Mouse (Mus musculus): ENCODE results near the gene Nfib. TPM values are rescaled to one million over a fixed set of nuclear protein-coding genes. Genes with fewer than 3 reads are reported as not detected.

The Nfib gene
- polyA plus RNA-seq, 1 experiment, result 48.1 TPM

DNA sequence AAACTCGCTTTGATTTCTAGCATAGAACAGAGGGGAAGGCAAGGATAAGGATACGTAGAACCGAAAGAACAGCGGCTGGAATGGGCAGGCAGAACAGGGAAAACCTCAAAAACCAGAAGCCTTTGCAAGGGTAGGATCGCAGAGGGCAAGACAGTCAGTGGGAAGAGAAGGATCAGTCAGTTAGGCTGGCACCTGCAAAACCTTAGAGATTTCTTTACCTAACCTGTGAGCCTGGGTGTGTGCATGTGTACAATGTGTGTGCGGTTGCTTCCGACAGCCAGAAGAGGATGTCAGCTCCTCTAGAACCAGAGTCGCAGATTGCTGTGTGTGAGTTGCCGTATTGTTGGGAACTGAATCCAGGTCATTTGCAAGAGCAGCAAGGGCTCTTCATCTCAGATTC lies 67.3 kb downstream of the Nfib start:
- TF ChIP-seq POLR2A (IDR thresholded peaks at IDR 0.05; ENCODE audit: borderline replicate concordance, extremely low read depth, low read depth, low read length) (no peak), CTCF (IDR thresholded peaks at IDR 0.05; ENCODE audit: insufficient read depth, low read length) (no peak)
- Histone ChIP-seq H3K4me3 (replicated peaks; ENCODE audit: extremely low read depth, low read depth, low read length) (no peak overlapping the region), H3K4me1 (ENCODE audit: control insufficient read depth, insufficient read depth, low read length) (no peaks in the 10 kb centered on the region)
- WGBS, result 95% methylated on average over 9 of the region's 9 CpGs
- DNase-seq, result no peak

DNA sequence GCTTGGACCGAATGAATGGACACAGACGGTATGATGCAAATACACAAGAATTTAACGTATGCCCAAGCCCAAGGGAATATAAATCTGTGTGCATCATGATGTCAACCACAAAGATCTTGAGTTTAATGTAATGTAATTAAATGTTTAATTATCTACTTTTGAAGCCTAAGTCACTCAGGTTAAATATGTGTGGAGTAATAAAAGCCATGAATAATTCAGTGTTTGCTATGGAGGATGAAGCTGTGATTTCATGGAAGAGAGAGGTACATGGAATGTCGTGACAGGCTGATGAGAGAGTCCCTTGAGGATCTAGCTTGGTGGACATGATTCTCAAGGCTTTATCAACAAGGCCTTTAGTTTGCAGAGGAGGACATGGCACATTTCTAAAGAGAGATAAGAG lies 67.9 kb downstream of the Nfib start:
- 89% methylated on average over 4 of the region's 4 CpGs for WGBS
- H3K4me3 ChIP-seq (replicated peaks; ENCODE audit: extremely low read depth, low read depth, low read length), result no peak overlapping the region
- no peak for DNase-seq
- TF ChIP-seq POLR2A (IDR thresholded peaks at IDR 0.05; ENCODE audit: borderline replicate concordance, extremely low read depth, low read depth, low read length) (no peak), CTCF (IDR thresholded peaks at IDR 0.05; ENCODE audit: insufficient read depth, low read length) (no peak)
- H3K4me1 ChIP-seq (ENCODE audit: control insufficient read depth, insufficient read depth, low read length), result no peaks in the 10 kb centered on the region

DNA sequence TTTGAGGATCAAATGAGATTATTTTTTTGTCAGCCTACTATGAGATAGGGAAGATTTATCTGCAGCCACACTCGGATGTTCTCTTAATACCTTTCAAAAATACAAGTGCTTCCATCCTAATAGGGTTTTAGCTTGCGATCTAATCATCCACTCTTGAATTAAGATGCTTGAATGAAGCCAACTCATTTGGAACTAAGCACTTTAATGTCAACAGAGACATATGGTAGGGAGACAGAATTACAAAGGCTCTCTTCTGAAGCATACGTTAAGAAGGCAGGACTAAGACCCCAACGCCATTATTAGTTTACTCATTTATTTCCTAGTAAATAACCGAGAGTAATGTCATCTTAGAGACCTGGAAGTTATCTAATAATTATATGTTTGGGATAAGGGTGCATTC lies 68.9 kb downstream of the Nfib start:
- TF ChIP-seq POLR2A (IDR thresholded peaks at IDR 0.05; ENCODE audit: borderline replicate concordance, extremely low read depth, low read depth, low read length) (no peak), CTCF (IDR thresholded peaks at IDR 0.05; ENCODE audit: insufficient read depth, low read length) (no peak)
- no peak for DNase-seq
- Histone ChIP-seq H3K4me1 (ENCODE audit: control insufficient read depth, insufficient read depth, low read length) (no peaks in the 10 kb centered on the region), H3K4me3 (replicated peaks; ENCODE audit: extremely low read depth, low read depth, low read length) (no peak overlapping the region)
- 84% methylated on average over 5 of the region's 5 CpGs for WGBS

DNA sequence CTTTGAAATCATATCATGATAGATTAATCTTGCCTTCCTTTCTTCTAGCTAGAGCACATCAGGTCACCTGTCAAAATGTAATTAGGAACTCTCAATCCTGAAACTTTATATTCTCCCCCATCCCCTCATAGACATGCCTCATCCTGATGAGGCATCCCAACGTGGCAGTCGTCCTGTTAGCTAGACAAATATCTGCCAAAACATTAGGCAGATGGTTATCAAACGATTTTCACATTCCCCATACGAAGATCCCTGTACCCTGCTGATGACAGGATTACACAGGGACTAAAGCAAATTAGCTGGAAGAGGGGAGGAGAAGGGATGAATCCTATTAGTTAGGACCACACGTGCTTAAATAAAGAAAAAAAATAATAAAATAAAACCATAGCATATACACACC lies 69.7 kb downstream of the Nfib start:
- 51% methylated on average over 5 of the region's 5 CpGs for WGBS
- H3K4me3 ChIP-seq (replicated peaks; ENCODE audit: extremely low read depth, low read depth, low read length), result no peak overlapping the region
- no peaks in the 10 kb centered on the region for H3K4me1 ChIP-seq (ENCODE audit: control insufficient read depth, insufficient read depth, low read length)
- no peak for DNase-seq
- TF ChIP-seq CTCF (IDR thresholded peaks at IDR 0.05; ENCODE audit: insufficient read depth, low read length), result no peak

DNA sequence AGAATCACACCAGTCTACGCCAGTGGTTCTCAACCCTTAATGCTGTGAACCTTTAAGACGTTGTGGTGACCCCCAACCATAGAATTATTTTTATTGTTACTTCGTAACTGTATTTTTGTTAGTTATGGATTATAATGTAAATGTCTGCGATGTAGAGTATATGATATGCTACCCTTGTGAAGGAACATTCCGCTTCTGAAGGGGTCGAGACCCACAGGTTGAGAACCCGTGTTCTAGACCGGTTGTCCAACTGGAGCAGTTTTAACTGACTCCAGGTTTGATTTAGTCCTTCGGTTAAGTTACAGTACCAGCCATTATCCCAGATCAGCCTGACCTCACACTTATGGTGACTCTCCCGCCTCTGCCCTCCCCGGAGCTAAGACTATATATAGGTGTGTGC lies 70.4 kb downstream of the Nfib start:
- no peaks in the 10 kb centered on the region for H3K4me1 ChIP-seq (ENCODE audit: control insufficient read depth, insufficient read depth, low read length)
- H3K4me3 ChIP-seq (replicated peaks; ENCODE audit: extremely low read depth, low read depth, low read length), result no peak overlapping the region
- no peak for DNase-seq
- WGBS, result 93% methylated on average over 11 of the region's 11 CpGs
- no peak for TF ChIP-seq CTCF (IDR thresholded peaks at IDR 0.05; ENCODE audit: insufficient read depth, low read length)
- no peak for TF ChIP-seq POLR2A (IDR thresholded peaks at IDR 0.05; ENCODE audit: borderline replicate concordance, extremely low read depth, low read depth, low read length)

DNA sequence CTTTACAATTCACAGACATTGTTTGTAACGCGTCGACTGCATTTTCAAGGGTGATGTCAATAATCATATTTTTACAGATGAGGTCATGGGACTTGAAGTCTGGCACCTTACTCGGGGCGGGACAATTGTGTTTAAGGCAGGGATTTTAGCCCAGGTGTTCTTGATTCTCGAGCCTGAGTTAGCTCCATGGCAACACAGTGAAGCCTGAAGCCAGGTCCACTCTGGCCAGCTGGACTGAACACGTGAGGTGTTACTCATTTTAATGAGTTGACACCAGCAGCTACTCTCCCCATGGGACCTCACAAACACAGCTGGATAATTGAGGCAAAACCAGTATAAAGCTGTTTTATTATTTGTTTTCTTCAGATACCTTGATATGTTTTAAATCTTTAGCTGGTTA lies 71.2 kb downstream of the Nfib start:
- no peak overlapping the region for H3K4me3 ChIP-seq (replicated peaks; ENCODE audit: extremely low read depth, low read depth, low read length)
- TF ChIP-seq CTCF (IDR thresholded peaks at IDR 0.05; ENCODE audit: insufficient read depth, low read length) (no peak), POLR2A (IDR thresholded peaks at IDR 0.05; ENCODE audit: borderline replicate concordance, extremely low read depth, low read depth, low read length) (no peak)
- no peak for DNase-seq
- no peaks in the 10 kb centered on the region for H3K4me1 ChIP-seq (ENCODE audit: control insufficient read depth, insufficient read depth, low read length)
- 70% methylated on average over 7 of the region's 7 CpGs for WGBS

DNA sequence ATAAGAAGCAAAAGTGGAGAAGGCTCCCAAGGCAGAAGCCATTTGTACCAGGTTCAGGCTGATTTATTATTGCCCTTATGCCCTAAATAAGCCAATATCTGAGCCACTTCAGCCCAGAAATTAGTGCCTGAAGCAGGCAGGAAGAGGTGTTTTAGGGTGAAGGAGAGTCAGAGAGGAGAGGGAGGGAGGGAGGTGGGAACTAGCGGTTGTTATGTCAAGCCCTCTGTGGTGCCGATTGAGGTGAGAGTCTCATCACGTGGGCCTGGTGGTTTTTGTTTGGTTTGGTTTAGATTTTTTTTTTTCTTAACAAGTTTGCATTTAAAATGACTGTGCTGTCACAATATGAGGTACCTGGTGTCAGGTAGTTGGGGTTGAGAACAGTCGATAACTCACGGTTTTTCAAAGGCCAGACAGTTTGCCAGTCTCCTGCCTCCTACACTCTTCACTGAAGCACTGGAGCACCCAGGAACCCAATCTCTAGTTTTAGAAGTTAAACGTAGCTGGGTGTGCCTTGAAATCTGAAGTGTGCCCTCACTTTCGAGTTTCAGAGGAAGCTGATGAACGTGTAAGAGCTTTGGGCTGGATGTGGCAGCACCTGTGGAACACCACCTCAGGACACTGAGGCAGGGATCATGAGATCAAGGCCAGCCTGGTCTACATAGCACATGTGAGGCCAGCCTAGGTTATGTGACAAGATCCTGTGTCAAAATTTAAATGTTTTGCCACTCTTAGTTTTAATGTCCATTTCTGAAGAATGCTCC lies 81.1 kb downstream of the Nfib start:
- DNase-seq, result no peak
- TF ChIP-seq CTCF (IDR thresholded peaks at IDR 0.05; ENCODE audit: insufficient read depth, low read length) (no peak), POLR2A (IDR thresholded peaks at IDR 0.05; ENCODE audit: borderline replicate concordance, extremely low read depth, low read depth, low read length) (no peak)
- Histone ChIP-seq H3K4me1 (ENCODE audit: control insufficient read depth, insufficient read depth, low read length) (peaks cover 3% of the 10 kb centered on the region), H3K4me3 (replicated peaks; ENCODE audit: extremely low read depth, low read depth, low read length) (no peak overlapping the region)
- 68% methylated on average over 8 of the region's 8 CpGs for WGBS

DNA sequence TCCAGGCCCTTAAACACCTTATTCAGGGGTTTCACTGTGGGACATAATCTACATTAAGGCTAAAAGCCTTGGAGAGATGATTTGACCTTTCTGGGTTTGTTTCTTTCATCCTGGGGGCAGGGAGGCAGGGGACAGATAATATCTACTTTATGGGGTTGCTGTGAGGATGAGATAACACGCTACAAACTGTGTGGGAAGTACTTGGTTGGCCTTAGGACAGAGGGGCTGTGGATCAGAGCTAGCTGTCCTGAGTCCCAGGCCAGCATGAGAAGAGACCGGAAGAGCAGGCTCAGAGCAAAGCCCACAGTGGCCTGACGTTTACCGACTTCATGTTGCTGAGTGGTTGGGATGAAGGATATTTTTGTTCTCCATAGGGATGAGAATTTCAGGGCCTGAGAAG lies 81.7 kb downstream of the Nfib start:
- peaks cover 3% of the 10 kb centered on the region for H3K4me1 ChIP-seq (ENCODE audit: control insufficient read depth, insufficient read depth, low read length)
- H3K4me3 ChIP-seq (replicated peaks; ENCODE audit: extremely low read depth, low read depth, low read length), result no peak overlapping the region
- TF ChIP-seq POLR2A (IDR thresholded peaks at IDR 0.05; ENCODE audit: borderline replicate concordance, extremely low read depth, low read depth, low read length) (no peak), CTCF (IDR thresholded peaks at IDR 0.05; ENCODE audit: insufficient read depth, low read length) (no peak)
- DNase-seq, result no peak
- WGBS, result 44% methylated on average over 4 of the region's 4 CpGs

DNA sequence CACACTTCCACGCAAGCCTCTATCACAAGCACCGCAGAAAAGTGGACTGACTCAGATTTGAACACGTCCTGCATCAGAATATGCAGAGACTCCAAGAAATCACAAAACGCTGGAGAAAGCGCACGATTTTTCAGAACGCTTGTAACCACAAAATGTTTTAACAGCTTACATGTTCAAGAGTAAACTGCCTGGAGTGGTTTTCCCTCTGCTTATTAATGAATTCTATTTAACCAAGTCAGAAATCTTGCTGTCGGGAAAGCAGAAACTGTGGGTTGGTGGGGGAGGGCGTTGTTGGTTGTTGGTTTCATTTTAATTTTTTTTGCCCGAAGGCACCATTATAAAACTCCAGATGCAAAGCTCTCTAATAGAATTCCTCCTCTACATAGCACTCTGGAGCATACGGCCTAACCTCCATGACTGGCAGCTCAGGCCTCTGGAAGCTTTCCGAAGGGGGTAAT lies 82.4 kb downstream of the Nfib start:
- 71% methylated on average over 12 of the region's 12 CpGs for WGBS
- peaks cover 3% of the 10 kb centered on the region for H3K4me1 ChIP-seq (ENCODE audit: control insufficient read depth, insufficient read depth, low read length)
- no peak for TF ChIP-seq POLR2A (IDR thresholded peaks at IDR 0.05; ENCODE audit: borderline replicate concordance, extremely low read depth, low read depth, low read length)
- TF ChIP-seq CTCF (IDR thresholded peaks at IDR 0.05; ENCODE audit: insufficient read depth, low read length), result no peak
- no peak for DNase-seq
- H3K4me3 ChIP-seq (replicated peaks; ENCODE audit: extremely low read depth, low read depth, low read length), result no peak overlapping the region

DNA sequence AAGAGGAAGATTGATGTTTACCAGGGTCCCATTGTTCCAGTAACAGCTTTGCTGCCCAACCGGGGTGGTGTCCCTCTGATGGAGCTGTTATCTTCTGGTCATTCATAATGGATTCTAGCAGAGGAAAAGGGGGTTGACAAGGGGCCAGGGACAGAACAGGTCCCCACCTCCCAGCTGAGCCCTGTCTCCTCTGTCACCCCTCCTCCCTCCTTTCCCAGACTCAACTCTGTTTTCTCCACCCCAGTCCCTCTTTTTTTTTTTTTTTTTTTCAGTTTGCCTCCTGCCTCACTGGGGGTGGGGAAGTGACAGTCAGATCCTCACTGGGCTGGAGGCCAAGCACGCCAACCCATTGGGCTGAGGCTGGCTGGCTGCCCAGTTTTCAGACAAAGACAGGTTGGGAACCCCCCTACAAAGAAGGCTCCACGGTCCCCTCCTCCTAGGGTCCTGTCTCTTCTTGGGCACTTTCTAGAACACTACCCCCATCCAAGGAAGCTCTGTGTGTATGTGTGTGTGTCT lies 83.2 kb downstream of the Nfib start:
- Histone ChIP-seq H3K4me3 (replicated peaks; ENCODE audit: extremely low read depth, low read depth, low read length) (no peak overlapping the region), H3K4me1 (ENCODE audit: control insufficient read depth, insufficient read depth, low read length) (peaks cover 3% of the 10 kb centered on the region)
- peak; percentile 42 for DNase-seq
- 3% methylated on average over 3 of the region's 3 CpGs for WGBS
- no peak for TF ChIP-seq CTCF (IDR thresholded peaks at IDR 0.05; ENCODE audit: insufficient read depth, low read length)
- no peak for TF ChIP-seq POLR2A (IDR thresholded peaks at IDR 0.05; ENCODE audit: borderline replicate concordance, extremely low read depth, low read depth, low read length)

Data from lung, adult 2 months (tissue).